Mouse (Mus musculus) liver, postnatal 0 days (tissue): ENCODE results near the gene Mapt. TPM values are rescaled to one million over a fixed set of nuclear protein-coding genes. Genes with fewer than 3 reads are reported as not detected.

Source experiments
- ATAC-seq: fragments of 200-750 bp; cut with Nextera tagmentation; 2 replicates; pipeline ENCODE4 v1.8.0; 2017; ENCODE audit warnings: mild to moderate bottlenecking, moderate library complexity
- DNase-seq: peaks from one replicate; pipeline ENCODE4 v3.0.0-alpha.2; 2016
- H3K27ac ChIP-seq: fragments of 300-500 bp; sonication (generic); 2 replicates; pipeline ENCODE4 v1.5.1; 2014; ENCODE audit warnings: antibody characterized with exemption, moderate library complexity, mild to moderate bottlenecking, low read depth
- H3K27me3 ChIP-seq: fragments of 300-500 bp; sonication (generic); 2 replicates; pipeline ENCODE4 v1.6.1; 2014; ENCODE audit warnings: low read length, control low read depth, mixed read lengths; ENCODE audit not compliant: insufficient read depth
- H3K36me3 ChIP-seq: fragments of 300-500 bp; sonication (generic); replicated peaks from 2 replicates; pipeline ENCODE4 v1.6.1; 2014; ENCODE audit warnings: mild to moderate bottlenecking, control low read depth, low read length, moderate library complexity, mixed read lengths; ENCODE audit not compliant: insufficient read depth
- H3K4me1 ChIP-seq: fragments of 300-500 bp; sonication (generic); 2 replicates; pipeline ENCODE4 v1.6.1; 2014; ENCODE audit warnings: antibody characterized with exemption, mild to moderate bottlenecking, control low read depth; ENCODE audit not compliant: insufficient read depth
- H3K4me2 ChIP-seq: fragments of 300-500 bp; sonication (generic); 2 replicates; pipeline ENCODE4 v1.6.1; 2014; ENCODE audit warnings: low read depth, mild to moderate bottlenecking, low read length, moderate library complexity, mixed read lengths
- H3K4me3 ChIP-seq: fragments of 300-500 bp; sonication (generic); 2 replicates; pipeline ENCODE4 v1.5.1; 2014; ENCODE audit warnings: low read depth, low read length
- H3K9ac ChIP-seq: fragments of 300-500 bp; sonication (generic); replicated peaks from 2 replicates; pipeline ENCODE4 v1.6.1; 2014; ENCODE audit warnings: mild to moderate bottlenecking, moderate library complexity
- H3K9me3 ChIP-seq: fragments of 300-500 bp; sonication (generic); 2 replicates; pipeline ENCODE4 v1.6.1; 2016; ENCODE audit warnings: mild to moderate bottlenecking, control low read depth, low read length, mixed read lengths
- CTCF ChIP-seq: sonication (generic); IDR thresholded peaks from 2 replicates; pipeline ENCODE4 v1.5.1; 2016; ENCODE audit warnings: antibody characterized with exemption, low read depth
- EP300 ChIP-seq: IDR thresholded peaks from 2 replicates; pipeline ENCODE4 v1.6.1; 2016; ENCODE audit warnings: antibody characterized with exemption, low read depth, mild to moderate bottlenecking
- WGBS: fragments of 180-500 bp; shearing (Covaris S2); extraction: QIAGEN DNeasy Blood & Tissue Kit; methylation state at CpG from one replicate; pipeline ENCODE4 v1.1.7; 2014; ENCODE audit not compliant: insufficient replicate concordance; 5-methylcytosine and 5-hydroxymethylcytosine counted together
- polyA plus RNA-seq: library from polyadenylated mRNA; unstranded; fragments of >200 nt; fragmentation: Nextera tagmentation; extraction: Ambion mirVana; gene quantifications from 2 replicates; pipeline ENCODE4 v1.2.1, GENCODE M21; 2015

The Mapt gene
- polyA plus RNA-seq, 1 experiment from 2014 or later = 0.33 TPM

DNA sequence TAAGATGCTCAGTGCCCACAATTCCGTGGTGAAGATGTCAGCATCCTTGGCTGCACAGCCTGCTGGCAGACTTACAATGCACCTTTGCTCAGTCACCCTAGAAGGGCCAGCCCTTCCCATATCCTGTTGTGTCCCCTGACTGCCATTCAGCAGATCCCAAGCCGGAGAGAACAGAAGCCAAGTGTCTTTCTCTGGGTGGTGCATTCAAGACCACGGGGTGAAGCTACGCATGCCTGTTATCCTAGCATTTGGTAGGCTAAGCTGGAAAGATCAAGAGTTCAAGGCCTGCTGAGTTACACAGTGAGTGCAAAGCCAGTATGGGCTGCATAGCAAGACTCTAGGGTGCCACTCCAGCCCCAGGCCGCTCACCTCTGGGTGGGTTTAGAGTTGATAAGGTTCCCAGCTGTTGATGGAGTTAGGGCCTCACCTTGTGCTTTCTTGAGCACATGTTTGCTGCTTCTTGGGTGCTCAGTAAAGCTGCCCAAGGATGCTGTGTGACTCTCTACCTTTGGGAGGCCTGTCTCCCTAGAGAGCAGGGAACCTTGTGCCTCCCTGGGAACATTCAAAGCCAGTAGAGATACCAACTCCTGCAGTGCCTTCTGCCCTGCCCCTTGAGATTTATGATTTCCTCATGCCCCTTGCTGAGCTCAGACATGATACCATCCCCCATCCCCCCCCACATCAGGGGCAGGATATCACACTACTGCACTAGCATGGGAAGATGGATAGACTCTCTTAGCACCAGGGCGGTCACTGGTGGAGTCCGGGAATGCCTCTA lies 61.4 kb downstream of the Mapt start:
- Histone ChIP-seq H3K4me3 (no peak overlapping the region), H3K27ac (peak overlapping the region; percentile 39; the same call in 1 of the 2 replicates), H3K9me3 (no peaks in the 10 kb centered on the region), H3K27me3 (no peaks in the 10 kb centered on the region), H3K4me1 (peaks cover 14% of the 10 kb centered on the region), H3K36me3 (no peaks in the 10 kb centered on the region), H3K4me2 (0 out of 2 replicates have a peak overlapping the region, but pooled peaks have one; percentile 34), H3K9ac (peak overlapping the region; percentile 27; the same call in 1 of the 2 replicates)
- no peak for TF ChIP-seq CTCF
- TF ChIP-seq EP300 = no peak
- DNase-seq (no peak), ATAC-seq (peak; percentile 6; the same call in 1 of the 2 replicates)
- WGBS = 66% methylated on average over 7 of the region's 7 CpGs

DNA sequence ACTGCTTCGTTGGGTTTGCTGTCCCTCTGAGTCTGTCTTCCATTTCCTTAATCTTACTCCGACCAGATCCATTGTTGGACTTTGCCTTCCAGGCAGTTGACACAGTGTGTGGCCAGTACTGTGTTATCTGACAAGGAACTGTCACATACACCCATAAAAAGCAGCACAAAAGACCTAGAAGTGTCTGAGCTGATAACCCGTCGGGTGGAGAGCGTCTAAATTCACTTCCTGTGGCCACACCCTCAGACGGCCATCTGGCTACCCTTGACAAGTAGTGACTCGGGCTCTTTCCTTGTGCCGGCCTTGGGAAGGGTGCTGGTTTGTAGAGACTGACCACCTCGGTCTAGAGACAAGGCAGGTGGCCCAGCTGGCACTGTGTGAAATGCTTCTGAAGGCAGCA lies 62.1 kb downstream of the Mapt start:
- WGBS = 37% methylated on average over 9 of the region's 9 CpGs

DNA sequence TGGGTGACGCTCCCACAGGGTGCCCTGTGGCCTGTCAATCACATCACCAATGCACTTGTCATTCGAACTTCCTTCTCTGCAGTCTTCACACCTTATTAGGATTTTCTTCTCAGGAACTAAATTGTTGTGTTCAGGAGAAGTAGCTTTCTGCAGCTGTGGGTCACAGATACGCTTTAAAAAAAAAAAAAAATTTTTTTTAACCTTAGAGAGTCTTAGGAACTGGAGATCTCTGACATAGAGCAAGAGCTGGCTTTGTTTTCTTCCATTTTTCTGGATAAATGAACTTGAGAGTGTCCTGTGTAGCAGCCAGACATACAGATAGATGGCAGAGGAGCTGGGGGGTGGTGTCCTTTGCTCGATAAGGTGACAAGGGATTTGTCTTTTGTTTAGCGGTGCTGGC lies 64.0 kb downstream of the Mapt start:
- TF ChIP-seq CTCF (no peak), EP300 (no peak)
- Histone ChIP-seq H3K4me1 (peaks cover 14% of the 10 kb centered on the region), H3K4me2 (no peak overlapping the region), H3K27ac (no peak overlapping the region), H3K27me3 (no peaks in the 10 kb centered on the region), H3K9me3 (no peaks in the 10 kb centered on the region), H3K4me3 (no peak overlapping the region), H3K9ac (no peak overlapping the region), H3K36me3 (no peaks in the 10 kb centered on the region)
- 48% methylated on average over 5 of the region's 5 CpGs for WGBS
- ATAC-seq (no peak), DNase-seq (no peak)

More for the DNA sequence above, 62.1 kb downstream of the Mapt start:
- Histone ChIP-seq H3K4me3 (no peak overlapping the region), H3K36me3 (no peaks in the 10 kb centered on the region), H3K27me3 (no peaks in the 10 kb centered on the region), H3K4me2 (peak overlapping the region; percentile 34), H3K4me1 (peaks cover 14% of the 10 kb centered on the region), H3K27ac (peak overlapping the region; percentile 39; the same call in 1 of the 2 replicates), H3K9me3 (no peaks in the 10 kb centered on the region), H3K9ac (peak overlapping the region; percentile 27; the same call in 1 of the 2 replicates)
- ATAC-seq (peak; percentile 87), DNase-seq (peak; percentile 57)
- TF ChIP-seq EP300 (peak; percentile 88), CTCF (no peak)

DNA sequence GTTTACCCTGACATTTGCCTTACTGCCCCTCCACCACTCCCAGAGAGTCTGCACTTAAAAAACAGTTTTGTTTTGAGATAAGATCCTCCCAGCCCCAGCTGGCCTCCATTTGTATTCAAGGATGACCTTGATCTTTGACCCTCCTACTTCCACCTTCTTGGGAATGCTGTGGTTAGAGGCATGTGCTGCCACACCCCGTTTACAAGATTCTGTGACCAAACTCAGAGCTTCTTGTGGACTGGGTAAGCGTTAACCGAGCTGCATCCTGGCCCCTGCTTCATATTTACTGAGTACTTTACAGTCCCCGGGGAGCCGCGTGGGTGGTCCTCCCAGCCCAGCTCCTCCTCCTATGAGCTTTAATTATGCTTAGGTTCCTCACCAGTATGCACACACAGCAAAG lies 64.5 kb downstream of the Mapt start:
- Histone ChIP-seq H3K9ac (no peak overlapping the region), H3K27me3 (no peaks in the 10 kb centered on the region), H3K27ac (no peak overlapping the region), H3K4me3 (no peak overlapping the region), H3K4me1 (peaks cover 14% of the 10 kb centered on the region), H3K36me3 (no peaks in the 10 kb centered on the region), H3K4me2 (no peak overlapping the region), H3K9me3 (no peaks in the 10 kb centered on the region)
- ATAC-seq (no peak), DNase-seq (no peak)
- 26% methylated on average over 6 of the region's 6 CpGs for WGBS
- TF ChIP-seq CTCF (no peak), EP300 (no peak)

DNA sequence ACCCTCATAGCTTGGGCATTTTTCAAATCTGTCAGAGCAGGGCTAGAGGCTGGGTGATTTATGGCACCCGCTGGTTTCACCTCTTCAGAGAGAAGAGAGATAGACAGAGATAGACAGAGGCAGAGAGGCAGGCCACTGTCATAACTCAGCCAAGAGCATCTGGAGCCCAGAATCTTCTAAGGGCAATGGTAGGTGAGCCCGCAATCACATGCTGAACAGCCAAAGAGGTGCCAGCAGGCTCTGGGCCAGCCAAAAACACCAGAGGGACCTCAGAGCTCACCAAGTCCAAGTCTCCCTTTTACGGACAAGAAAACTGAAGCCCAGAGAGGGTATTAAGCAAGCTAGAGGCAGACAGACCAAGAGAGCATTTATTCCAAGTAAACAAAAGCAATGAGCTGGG lies 66.5 kb downstream of the Mapt start:
- Histone ChIP-seq H3K27ac (no peak overlapping the region), H3K4me2 (no peak overlapping the region), H3K4me1 (peaks cover 12% of the 10 kb centered on the region), H3K9me3 (no peaks in the 10 kb centered on the region), H3K27me3 (no peaks in the 10 kb centered on the region), H3K9ac (no peak overlapping the region), H3K4me3 (no peak overlapping the region), H3K36me3 (no peaks in the 10 kb centered on the region)
- ATAC-seq (no peak), DNase-seq (no peak)
- 92% methylated on average over 3 of the region's 3 CpGs for WGBS
- TF ChIP-seq CTCF (no peak), EP300 (no peak)

DNA sequence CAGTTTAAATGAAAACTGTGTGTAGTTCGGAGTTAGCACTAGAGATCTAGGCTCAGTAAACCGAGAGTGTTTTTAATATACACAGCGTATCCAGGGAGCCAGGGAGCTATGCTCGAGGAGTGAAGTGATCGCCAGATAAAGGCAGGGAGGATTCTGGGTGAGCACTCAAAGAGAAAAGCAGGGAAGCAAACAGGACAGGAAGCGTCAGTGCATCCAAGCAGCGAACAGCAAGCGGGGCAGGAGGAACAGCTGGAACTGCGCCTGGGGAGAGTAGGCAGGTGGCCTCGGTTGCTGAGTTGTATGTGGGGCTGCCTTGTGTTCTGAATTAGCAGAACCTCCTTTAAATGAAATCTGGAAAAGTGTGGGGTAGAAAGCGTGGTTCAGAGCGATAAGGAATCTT lies 71.4 kb downstream of the Mapt start:
- DNase-seq (no peak), ATAC-seq (no peak)
- H3K9me3 ChIP-seq = no peaks in the 10 kb centered on the region
- H3K9ac ChIP-seq = no peak overlapping the region
- no peak overlapping the region for H3K4me2 ChIP-seq
- H3K36me3 ChIP-seq = no peaks in the 10 kb centered on the region
- TF ChIP-seq CTCF (no peak), EP300 (no peak)
- no peak overlapping the region for H3K27ac ChIP-seq
- 52% methylated on average over 12 of the region's 12 CpGs for WGBS
- H3K4me1 ChIP-seq = no peaks in the 10 kb centered on the region
- H3K27me3 ChIP-seq = no peaks in the 10 kb centered on the region
- H3K4me3 ChIP-seq = no peak overlapping the region
